Mouse (Mus musculus) stomach, postnatal 0 days (tissue): Measurements from ENCODE around the gene Hmga2.

ENCODE experiments used
- CTCF ChIP-seq: IDR thresholded peaks from 2 replicates; pipeline ENCODE4 v1.5.1; 2016; ENCODE audit warnings: antibody characterized with exemption, low read depth, mild to moderate bottlenecking, moderate library complexity
- EP300 ChIP-seq: optimal IDR thresholded peaks from 2 replicates; pipeline ENCODE3; 2016; ENCODE audit warnings: antibody characterized with exemption

- TF ChIP-seq CTCF = no peak
- TF ChIP-seq EP300 = no peak
Measured at GRCm38 (mm10) chr10:120384797-120385600, 91.3 kb downstream of the Hmga2 start.
